Mouse (Mus musculus) liver, embryonic 14.5 days (tissue): ENCODE data around the gene Ppm1f.
A peak's percentile ranks its signal among the peaks of the same experiment; 100 is the strongest.

Source experiments
- CTCF ChIP-seq: IDR thresholded peaks from 2 replicates; pipeline ENCODE4 v1.5.1; 2016; ENCODE audit warnings: antibody characterized with exemption, low read depth, control low read depth
- EP300 ChIP-seq: IDR thresholded peaks from 2 replicates; pipeline ENCODE4 v1.6.1; 2016; ENCODE audit warnings: antibody characterized with exemption, low read depth

- TF ChIP-seq CTCF = peak; percentile 67
- no peak for TF ChIP-seq EP300
Observed at GRCm38 (mm10) chr16:16854836-16855235, 41.4 kb upstream of the Ppm1f start.
